Mouse (Mus musculus) lung, adult 2 months (tissue): ENCODE measurements around the gene Tmem234.

ENCODE experiments used
- CTCF ChIP-seq: fragments of 200-500 bp; IDR thresholded peaks from 2 replicates; pipeline ENCODE4 v1.5.1; 2011; ENCODE audit warnings: mild to moderate bottlenecking, low read length, control low read depth; ENCODE audit not compliant: insufficient read depth
- POLR2A ChIP-seq: fragments of 200-500 bp; IDR thresholded peaks from 2 replicates; pipeline ENCODE4 v1.6.1; 2011; ENCODE audit warnings: low read depth, mild to moderate bottlenecking, control low read depth, low read length, borderline replicate concordance; ENCODE audit errors: extremely low read depth

GRCm38 (mm10) chr4:129573093-129573370 is 27.4 kb upstream of the Tmem234 start:
- TF ChIP-seq POLR2A = no peak
- TF ChIP-seq CTCF = no peak
